Mouse (Mus musculus): ENCODE measurements at regions not wholly inside any gene's neighbourhood (a gene's known extent, or its start where the extent isn't known, plus 50 kb on each side); places are given as distances from the start of the nearest gene placed in this dataset.

- TF ChIP-seq NANOG (IDR thresholded peaks at IDR 0.05; ENCODE audit: borderline replicate concordance, low read length) (no peak), CTCF (conservative IDR thresholded peaks at IDR 0.05; ENCODE audit: low read length) (no peak)
These were observed 246.8 kb upstream of the Meis1 start for GRCm38 (mm10) chr11:19265672-19265972.

All from E14TG2a.4 (cell line).